Comparison of ENCODE assay signal across 16 mouse cellular contexts in the genomic region with DNA sequence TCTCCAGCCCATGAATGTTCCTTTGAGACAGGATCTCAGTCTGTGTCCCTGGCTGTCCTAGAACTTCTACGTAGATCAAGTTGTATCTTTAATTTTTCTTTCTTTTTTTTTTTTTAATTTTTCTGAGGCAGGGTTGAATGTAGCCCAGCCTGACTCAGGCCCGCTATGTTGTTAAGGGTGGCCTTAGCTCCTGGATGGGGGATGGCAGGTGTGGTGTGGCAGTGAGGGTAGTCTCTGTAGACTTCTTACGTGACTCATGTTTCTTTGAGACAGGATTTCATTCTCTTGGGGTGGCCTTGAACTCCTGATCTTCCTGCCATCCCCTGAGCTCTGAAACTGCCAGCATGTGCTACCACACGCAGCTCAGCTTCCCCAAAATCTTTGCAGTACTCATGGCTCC. TPM values are rescaled to one million over a fixed set of nuclear protein-coding genes. Genes with fewer than 3 reads are reported as not detected.
A peak's percentile ranks its signal among the peaks of the same experiment; 100 is the strongest.
DNase-seq lines count a peak whose midpoint lies in the region; ATAC-seq and TF ChIP-seq lines count a peak whose summit lies in the region.
"Had no signal": no experiment of that assay in that cellular context is flagged by ENCODE, and none has a peak within 500 bp of the region (broad histone marks: within the 10 kb centered on the region; RNA-seq: fewer than 3 reads in every experiment).

No protein-coding gene starts in this region.

- H3K4me3 ChIP-seq in erythroblast, embryonic 14.5 days (replicated peaks) = peak overlapping the region; percentile 23
- H3K4me3 ChIP-seq in liver, embryonic 11.5 days (ENCODE audit: low read depth, low read length) = peak overlapping the region; percentile 5
- H3K4me3 ChIP-seq in embryonic fibroblast, embryonic 13.5 days (ENCODE audit: insufficient read depth, low read length) = no peak overlapping the region
- H3K4me3 ChIP-seq in myocyte = no peak overlapping the region
- H3K4me3 ChIP-seq: embryonic facial prominence, embryonic 13.5 days; heart, adult 2 months; limb, embryonic 15.5 days had no signal

- intact Hi-C loops in left cerebral cortex, postnatal 14 days (cut with DNase I) = no loop called here

- peaks cover 70% of the 10 kb centered on the region for H3K79me2 ChIP-seq in myocyte (ENCODE audit: control insufficient read depth, insufficient read depth)

- peaks cover 6% of the 10 kb centered on the region for H3K27me3 ChIP-seq in erythroblast, embryonic 14.5 days (ENCODE audit: control insufficient read depth)
- no peaks in the 10 kb centered on the region for H3K27me3 ChIP-seq in liver, embryonic 11.5 days (replicated peaks; ENCODE audit: control insufficient read depth, insufficient read depth, low read length)
- no peaks in the 10 kb centered on the region for H3K27me3 ChIP-seq in myocyte (ENCODE audit: control insufficient read depth, insufficient read depth, insufficient read length)
- H3K27me3 ChIP-seq: embryonic facial prominence, embryonic 13.5 days; limb, embryonic 15.5 days; midbrain, embryonic 13.5 days had no signal

- peak overlapping the region; percentile 47 for H3K4me2 ChIP-seq in liver, embryonic 11.5 days
- H3K4me2 ChIP-seq in myocyte (ENCODE audit: low read depth) = peak overlapping the region; percentile 87
- H3K4me2 ChIP-seq: embryonic facial prominence, embryonic 13.5 days; limb, embryonic 15.5 days; midbrain, embryonic 13.5 days had no signal

- no peak overlapping the region for H3ac ChIP-seq in myocyte (ENCODE audit: control insufficient read depth, insufficient read length)

- H3K27ac ChIP-seq in liver, embryonic 11.5 days (ENCODE audit: low read depth, low read length) = no peak overlapping the region
- H3K27ac ChIP-seq in embryonic fibroblast, embryonic 13.5 days (ENCODE audit: insufficient read depth, low read length) = peak overlapping the region; percentile 63
- H3K27ac ChIP-seq: embryonic facial prominence, embryonic 13.5 days; heart, adult 2 months; limb, embryonic 15.5 days; midbrain, embryonic 13.5 days had no signal

- no peak for TF ChIP-seq POLR2A in embryonic fibroblast, embryonic 13.5 days (IDR thresholded peaks at IDR 0.05; ENCODE audit: low read depth, low read length)
- TF ChIP-seq POLR2A in myocyte (IDR thresholded peaks at IDR 0.05; ENCODE audit: insufficient read length, low read depth) = no peak

- no peaks in the 10 kb centered on the region for H3K9me3 ChIP-seq in erythroblast, embryonic 14.5 days (ENCODE audit: control insufficient read depth, low read length)
- no peaks in the 10 kb centered on the region for H3K9me3 ChIP-seq in liver, embryonic 11.5 days (ENCODE audit: control insufficient read depth, low read length)
- H3K9me3 ChIP-seq: embryonic facial prominence, embryonic 13.5 days; limb, embryonic 15.5 days; midbrain, embryonic 13.5 days had no signal

- peaks cover 25% of the 10 kb centered on the region for H3K36me3 ChIP-seq in erythroblast, embryonic 14.5 days (ENCODE audit: control insufficient read depth)
- H3K36me3 ChIP-seq in liver, embryonic 11.5 days (ENCODE audit: control insufficient read depth, insufficient read depth, low read length) = no peaks in the 10 kb centered on the region
- H3K36me3 ChIP-seq in myocyte (ENCODE audit: control insufficient read depth, insufficient read depth) = no peaks in the 10 kb centered on the region
- H3K36me3 ChIP-seq: embryonic facial prominence, embryonic 13.5 days; limb, embryonic 15.5 days; midbrain, embryonic 13.5 days had no signal

- DNase-seq in liver, embryonic 11.5 days (ENCODE audit: low spot score) = no peak
- no peak for DNase-seq in liver
- DNase-seq in left cerebral cortex, postnatal 14 days (ENCODE audit: low spot score in 2 of 2) = no peak
- DNase-seq: cerebellum, adult 8-10 months; heart, postnatal 14 days; thymus, adult 2 months had no signal

- H3K4me1 ChIP-seq in erythroblast, embryonic 14.5 days (ENCODE audit: control insufficient read depth) = peaks cover 80% of the 10 kb centered on the region
- peaks cover 64% of the 10 kb centered on the region for H3K4me1 ChIP-seq in liver, embryonic 11.5 days (replicated peaks; ENCODE audit: control insufficient read depth, insufficient read depth, low read length)
- H3K4me1 ChIP-seq in embryonic fibroblast, embryonic 13.5 days (ENCODE audit: control insufficient read depth, insufficient read depth, low read length) = peaks cover 38% of the 10 kb centered on the region

- no peak for TF ChIP-seq CTCF in embryonic fibroblast, embryonic 13.5 days (IDR thresholded peaks at IDR 0.05; ENCODE audit: borderline replicate concordance, insufficient read depth, low read length)

- no peak for ATAC-seq in erythroblast, adult 5-6 weeks (replicated peaks; ENCODE audit: low FRiP score, poor library complexity, severe bottlenecking)
- ATAC-seq in liver, embryonic 11.5 days (replicated peaks; ENCODE audit: low FRiP score) = no peak
- no peak for ATAC-seq in cerebellum, adult (ENCODE audit: insufficient number of reproducible peaks, low FRiP score, low TSS enrichment)
- ATAC-seq: forebrain, embryonic 14.5 days; midbrain, embryonic 13.5 days had no signal

- 77% methylated on average over 4 of the region's 4 CpGs for WGBS in liver, embryonic 11.5 days

- peak overlapping the region; percentile 55 for H3K9ac ChIP-seq in liver, embryonic 11.5 days (ENCODE audit: low read depth, low read length)
- H3K9ac ChIP-seq: embryonic facial prominence, embryonic 13.5 days; limb, embryonic 15.5 days; midbrain, embryonic 13.5 days had no signal

TF ChIP-seq in myocyte, 11 proteins besides CTCF, POLR2A, EP300 and RAD21:
- no peak for TF ChIP-seq TCF12 (IDR thresholded peaks at IDR 0.05; ENCODE audit: insufficient read depth, poor library complexity, severe bottlenecking)
- no peak for TF ChIP-seq USF1 (IDR thresholded peaks at IDR 0.05; ENCODE audit: low read depth)
- peak in 2 of 3 experiments; percentile 55 to 75 for TF ChIP-seq MYOD1 (IDR thresholded peaks at IDR 0.05; ENCODE audit: control insufficient read depth in 1 of 3, insufficient read length in 2 of 3, low read depth in 2 of 3)
- TF ChIP-seq E2F4 (IDR thresholded peaks at IDR 0.05; ENCODE audit: insufficient read depth) = no peak
- no peak for TF ChIP-seq REST (IDR thresholded peaks at IDR 0.05; ENCODE audit: insufficient read depth, insufficient read length)
- no peak for TF ChIP-seq POLR2AphosphoS2 (IDR thresholded peaks at IDR 0.05; ENCODE audit: insufficient read length, low read depth)
- TF ChIP-seq TCF3 (IDR thresholded peaks at IDR 0.05; ENCODE audit: insufficient read length, low read depth) = no peak
TF ChIP-seq in myocyte: peak in this region for 1.

RNA-seq across cellular contexts. Expression of a gene that starts 3.1 kb away (rescaled TPM):
- polyA plus RNA-seq in erythroblast, embryonic 14.5 days (2012) = 2.6 and 2.8 TPM in 2 replicates
- total RNA-seq in erythroblast, adult 5-6 weeks (2015; ENCODE audit: low replicate concordance) = 9.2 and 14.6 TPM in 2 replicates
- total RNA-seq in erythroblast, adult 5-6 weeks (2017; ENCODE audit: low replicate concordance) = 20.8 and 32.9 TPM in 2 replicates
- 31.5 and 31.9 TPM in 2 replicates for polyA plus RNA-seq in liver, embryonic 11.5 days (2014; fragmentation: Nextera tagmentation; extraction: Ambion mirVana)
- 29.5 and 33.4 TPM in 2 replicates for polyA plus RNA-seq in embryonic fibroblast, embryonic 13.5 days (2011; ENCODE audit: insufficient read length, low read depth, missing spikeins)
- 61.6 TPM for polyA plus RNA-seq in myocyte (2012; fragmentation: generic; extraction: Trizol)
- total RNA-seq in left cerebral cortex, postnatal 14 days (2021) = 10 to 100 TPM; 74.4 to 76.2 TPM

RNA-seq across cellular contexts. Expression of a gene that starts 19.4 kb away (rescaled TPM):
- polyA plus RNA-seq in erythroblast, embryonic 14.5 days (2012) = 1.9 and 2.0 TPM in 2 replicates
- 0.19 and 0.42 TPM in 2 replicates for total RNA-seq in erythroblast, adult 5-6 weeks (2015; ENCODE audit: low replicate concordance)
- 1.3 and 1.5 TPM in 2 replicates for total RNA-seq in erythroblast, adult 5-6 weeks (2017; ENCODE audit: low replicate concordance)
- polyA plus RNA-seq in liver, embryonic 11.5 days (2014; fragmentation: Nextera tagmentation; extraction: Ambion mirVana) = 3.7 and 4.6 TPM in 2 replicates
- polyA plus RNA-seq in embryonic fibroblast, embryonic 13.5 days (2011; ENCODE audit: insufficient read length, low read depth, missing spikeins) = 15.2 and 31.9 TPM in 2 replicates
- polyA plus RNA-seq in myocyte (2012; fragmentation: generic; extraction: Trizol) = 27.3 TPM
- 1 to 10 TPM; 3.7 to 3.8 TPM for total RNA-seq in left cerebral cortex, postnatal 14 days (2021)

Comparison
In these comparisons a context has a peak if more than half of its experiments do, and no peak if none do; other contexts are left out.
1. H3K4me3 ChIP-seq: peak in erythroblast, embryonic 14.5 days (single experiment) and liver, embryonic 11.5 days (single experiment); none in embryonic fibroblast, embryonic 13.5 days (single experiment) and myocyte (single experiment).